Mouse (Mus musculus) liver, postnatal 0 days (tissue): ENCODE data around the gene Lrrc8c.

ENCODE experiments used
- CTCF ChIP-seq: sonication (generic); IDR thresholded peaks from 2 replicates; pipeline ENCODE4 v1.5.1; 2016; ENCODE audit warnings: antibody characterized with exemption, low read depth
- EP300 ChIP-seq: IDR thresholded peaks from 2 replicates; pipeline ENCODE4 v1.6.1; 2016; ENCODE audit warnings: antibody characterized with exemption, low read depth, mild to moderate bottlenecking

GRCm38 (mm10) chr5:105566852-105567412 lies 47.7 kb downstream of the Lrrc8c start:
- no peak for TF ChIP-seq CTCF
- no peak for TF ChIP-seq EP300
